Mouse (Mus musculus) heart, embryonic 13.5 days (tissue): ENCODE measurements around the gene Fam129a. TPM values are rescaled to one million over a fixed set of nuclear protein-coding genes. Genes with fewer than 3 reads are reported as not detected.

Experiments
- polyA plus RNA-seq: library from polyadenylated mRNA; unstranded; fragments of >200 nt; fragmentation: Nextera tagmentation; extraction: Ambion mirVana; gene quantifications from 2 replicates; pipeline ENCODE4 v1.2.1, GENCODE M21; 2015

The Fam129a gene
- polyA plus RNA-seq, 1 experiment from 2014 or later, result 4.7 TPM

Other genes with a start within 250 kb of the Fam129a start
- gene Ivns1abp, start 226.7 kb upstream of the Fam129a start, polyA plus RNA-seq, result 221 and 252 TPM in 2 replicates
- gene Swt1, start 142.7 kb upstream of the Fam129a start, polyA plus RNA-seq, result 19.0 and 20.7 TPM in 2 replicates
- 33.9 and 38.7 TPM in 2 replicates for gene Trmt1l, start 142.6 kb upstream of the Fam129a start, polyA plus RNA-seq
- 60.8 and 65.7 TPM in 2 replicates for gene Rnf2, start 70.2 kb upstream of the Fam129a start, polyA plus RNA-seq
- 11.1 TPM in 2 replicates for gene Edem3, start 184.2 kb downstream of the Fam129a start, polyA plus RNA-seq